Mouse (Mus musculus): ENCODE measurements at regions not wholly inside any gene's neighbourhood (a gene's known extent, or its start where the extent isn't known, plus 50 kb on each side); places are given as distances from the start of the nearest gene placed in this dataset.

- TF ChIP-seq POLR2A (IDR thresholded peaks at IDR 0.05; ENCODE audit: borderline replicate concordance, extremely low read depth, insufficient read depth, insufficient read length, poor library complexity, severe bottlenecking) (no peak), CTCF (IDR thresholded peaks at IDR 0.05; ENCODE audit: borderline replicate concordance, extremely low read depth, insufficient read depth, insufficient read length) (no peak)
These were observed 366.8 kb upstream of the Jarid2 start for GRCm38 (mm10) chr13:44362293-44363005.

Measured in brain, embryonic 14.5 days (tissue).